Mouse (Mus musculus) ES-CJ7 (cell line): ENCODE results near the gene Pik3c2g.
A peak's percentile ranks its signal among the peaks of the same experiment; 100 is the strongest.

ENCODE experiments used
- DNase-seq: peaks from one replicate; pipeline ENCODE4 v3.0.0; 2011; ENCODE audit warnings: low read depth, low spot score

The Pik3c2g gene

DNA sequence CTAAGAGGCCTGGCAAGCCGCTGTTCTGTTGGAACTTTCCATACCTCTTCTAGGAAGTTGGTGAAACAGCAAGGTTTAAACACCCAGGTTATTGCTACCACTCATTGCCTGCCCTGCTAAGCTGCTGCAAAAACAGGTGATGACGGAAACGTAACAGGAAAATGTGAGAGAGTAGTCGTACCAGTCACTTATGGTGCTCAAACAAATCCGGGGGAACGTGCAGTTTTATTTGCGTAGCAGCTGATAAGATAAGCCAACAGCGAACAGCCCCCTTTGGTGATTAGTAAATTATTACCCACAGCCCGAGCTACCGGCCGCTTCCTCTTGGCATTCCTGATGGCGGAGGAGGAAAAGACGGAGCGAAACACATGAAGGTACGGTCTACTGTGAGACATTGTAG lies at the start of gene Pik3c2g:
Gene Pik3c2g (plus strand): TSS at position 330 of the 400 bp plus-strand sequence.
- no peak for DNase-seq

DNA sequence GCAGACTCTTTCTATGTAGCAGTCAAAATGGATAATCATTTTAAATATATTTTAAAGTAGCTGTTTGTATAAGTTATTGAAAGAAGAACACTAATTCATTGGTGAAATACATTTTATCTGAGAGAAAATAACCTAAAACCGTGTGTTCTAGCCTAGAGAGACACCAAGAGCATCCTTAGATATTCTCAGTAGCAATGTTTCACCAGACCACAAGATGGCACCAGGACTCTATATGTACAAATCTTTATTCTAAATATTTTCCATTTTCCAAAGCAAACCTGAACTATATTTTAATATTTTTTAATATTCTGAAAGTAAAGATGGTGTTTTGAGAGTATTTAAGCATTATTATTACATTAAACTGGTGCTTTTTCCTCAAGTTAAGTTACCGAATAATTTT lies 48.6 kb upstream of the Pik3c2g start:
- no peak for DNase-seq

DNA sequence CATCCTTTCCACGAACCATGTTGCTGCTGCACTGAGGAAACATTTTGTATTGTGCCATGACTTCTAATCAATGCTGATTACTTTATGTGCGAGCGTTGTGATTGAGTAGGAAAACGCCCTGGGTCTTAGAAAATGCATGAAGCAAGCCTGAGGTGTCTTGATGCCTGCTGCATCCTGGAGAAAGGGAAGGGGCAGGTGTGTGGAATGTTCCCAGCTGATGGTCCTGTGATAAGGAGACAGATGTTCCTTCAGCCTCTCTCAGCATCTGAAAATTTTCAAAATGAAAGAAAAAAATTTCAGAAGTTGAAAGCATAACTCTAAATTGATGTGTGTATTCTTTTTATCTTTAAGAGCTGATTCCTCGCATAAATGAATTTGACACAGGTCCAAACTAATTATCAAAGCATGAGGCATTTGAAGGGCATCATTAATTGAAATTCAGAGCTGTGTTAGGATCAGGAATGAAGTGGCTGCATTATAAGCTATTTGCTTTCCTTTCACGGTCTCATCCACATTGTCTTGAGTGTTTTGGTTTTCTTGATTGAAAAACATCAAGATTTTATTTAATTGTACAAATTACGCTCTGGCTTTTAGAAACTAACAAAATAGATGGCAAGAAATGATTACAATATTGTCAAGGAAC lies 31.4 kb upstream of the Pik3c2g start:
- no peak for DNase-seq

DNA sequence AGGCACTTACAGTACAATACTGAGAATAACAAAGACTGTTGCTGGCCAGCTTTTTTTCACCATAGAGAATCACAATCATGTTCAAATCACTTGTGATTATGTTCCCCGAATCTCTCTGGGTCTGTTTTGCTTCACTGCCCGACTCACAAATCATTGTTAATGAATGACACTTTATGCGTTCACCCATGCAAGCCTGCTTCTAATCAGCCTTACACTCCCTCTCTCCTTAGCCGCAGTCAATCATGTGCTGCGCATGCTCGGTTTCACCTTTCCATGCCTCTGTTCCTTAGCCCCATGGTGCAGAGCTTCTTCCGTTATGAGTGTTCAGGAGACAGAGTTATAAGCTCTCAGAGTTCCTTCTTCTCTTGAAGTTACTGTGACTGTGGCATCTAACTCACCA lies 17.8 kb upstream of the Pik3c2g start:
- DNase-seq = no peak

- no peak for DNase-seq
These were observed 11.2 kb upstream of the Pik3c2g start for GRCm38 (mm10) chr6:139575854-139576253.

DNA sequence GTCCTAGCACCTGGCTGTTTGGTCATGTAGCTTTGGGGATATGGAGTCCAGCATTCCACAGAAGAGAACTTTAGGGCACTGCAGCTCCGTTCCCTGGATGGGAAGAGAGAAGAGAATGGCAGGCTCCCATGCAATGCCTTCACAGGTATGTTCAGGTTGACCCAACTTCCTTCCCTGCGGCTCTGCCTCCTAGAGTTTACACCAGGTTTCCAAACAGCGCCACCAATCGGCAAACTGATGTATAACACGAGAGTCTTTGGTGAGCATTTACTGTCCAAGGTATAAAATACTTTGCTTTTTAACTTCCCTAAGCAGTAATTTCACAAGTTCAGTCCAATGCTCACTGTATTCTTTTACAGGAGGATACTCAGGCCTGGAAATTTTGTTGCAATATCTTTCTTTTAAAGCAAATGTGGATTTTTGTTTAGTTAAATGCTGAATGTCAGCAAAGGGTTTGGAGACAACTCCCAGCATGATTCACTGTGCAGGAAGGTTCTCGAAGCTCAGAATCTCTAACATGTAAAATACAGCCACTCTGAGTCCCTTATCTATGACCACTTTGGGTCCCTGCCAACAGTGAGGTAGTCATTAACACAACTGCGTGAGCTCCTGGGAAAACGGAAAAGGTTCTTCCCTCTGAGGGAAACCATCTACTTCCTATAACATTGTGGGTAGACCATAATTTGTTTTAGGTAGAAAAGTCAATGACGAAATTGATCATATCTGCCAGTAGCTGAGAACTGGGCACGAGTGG lies 10.6 kb upstream of the Pik3c2g start:
- peak; percentile 66 for DNase-seq

GRCm38 (mm10) chr6:139577026-139577861 lies 9.8 kb upstream of the Pik3c2g start:
- DNase-seq = peak; percentile 58

GRCm38 (mm10) chr6:139587478-139587877 lies 457 bp downstream of the Pik3c2g start:
- DNase-seq = no peak

GRCm38 (mm10) chr6:139588409-139588808 lies 1.4 kb downstream of the Pik3c2g start:
- DNase-seq = no peak

DNA sequence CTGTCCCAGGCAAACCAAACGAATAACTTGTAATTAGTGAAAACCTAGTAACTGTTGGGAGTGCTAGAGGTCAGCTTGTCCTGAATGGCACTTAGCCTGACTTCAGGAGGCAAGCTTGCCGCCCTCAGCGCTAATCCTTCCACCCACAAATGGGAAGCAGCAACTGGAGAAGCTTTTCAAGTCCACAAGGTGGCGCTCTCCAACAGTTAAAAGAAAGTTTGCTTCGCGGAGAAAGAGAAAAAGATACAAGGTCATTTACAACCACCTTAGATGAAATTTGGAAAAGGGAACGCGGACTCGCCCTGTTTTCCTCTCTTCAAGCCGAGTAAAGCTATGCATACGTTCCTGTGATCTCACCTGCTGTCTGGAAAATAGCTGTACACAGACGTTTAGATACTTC lies 2.3 kb downstream of the Pik3c2g start:
- DNase-seq = peak; percentile 87

DNA sequence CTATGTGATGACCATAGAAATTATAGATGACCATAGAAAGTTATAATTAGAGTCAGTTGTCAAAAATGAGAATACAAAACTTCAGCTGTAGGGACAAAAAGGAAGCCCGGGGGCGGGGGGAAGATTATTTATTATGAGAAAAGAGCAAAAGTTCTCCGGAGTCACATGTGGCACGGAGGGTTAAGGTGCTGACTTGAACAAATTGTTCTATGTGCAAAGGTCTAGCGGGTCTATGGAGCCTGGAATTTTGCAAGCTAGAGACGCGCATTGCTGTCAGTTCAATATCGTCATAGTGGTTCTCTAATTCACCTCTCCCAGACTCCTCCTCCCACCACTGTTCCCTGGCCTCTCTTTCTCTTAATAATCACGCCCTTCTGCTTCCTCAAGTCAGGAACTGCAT lies 2.8 kb downstream of the Pik3c2g start:
- no peak for DNase-seq

DNA sequence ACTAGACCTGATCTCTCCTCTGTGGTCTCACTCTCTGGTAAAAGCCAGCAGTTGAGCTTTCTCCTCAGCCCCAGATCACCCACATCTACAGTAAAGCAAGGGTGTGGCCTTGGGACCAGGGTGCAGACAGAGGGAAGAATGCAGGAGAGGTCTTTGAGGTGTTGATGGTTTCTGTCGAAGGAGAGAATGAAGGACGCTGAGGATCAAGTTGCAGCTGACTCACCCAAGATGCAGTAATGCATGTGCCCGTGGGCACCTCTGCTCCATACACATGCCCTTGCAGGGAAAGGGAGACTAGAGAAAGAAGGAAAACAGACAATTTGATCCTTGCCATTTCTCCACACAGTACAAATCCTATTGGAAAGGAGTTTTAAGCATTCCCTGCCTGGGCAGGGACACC lies 5.1 kb downstream of the Pik3c2g start:
- DNase-seq = peak; percentile 41

- DNase-seq = peak; percentile 40
These were observed 9.4 kb downstream of the Pik3c2g start for GRCm38 (mm10) chr6:139596433-139596832.

DNA sequence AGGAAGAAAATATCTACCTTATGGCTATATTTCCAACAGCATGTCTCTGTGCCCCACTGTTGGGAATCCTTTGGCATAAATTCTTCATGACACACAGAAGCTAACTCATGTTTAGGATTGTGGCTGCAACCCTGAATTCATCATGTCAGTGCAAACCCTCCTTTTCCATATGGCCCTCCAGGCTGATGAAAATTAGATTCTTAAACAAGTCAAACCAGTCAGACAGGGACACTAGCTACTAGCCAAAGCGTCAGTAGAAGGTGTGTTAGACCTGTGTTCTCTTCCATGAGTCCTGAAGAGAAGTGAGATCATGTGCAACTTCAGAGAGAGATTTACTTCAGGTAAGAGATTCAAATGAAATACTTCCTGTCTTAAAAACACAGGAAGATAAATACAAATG lies 12.2 kb downstream of the Pik3c2g start:
- DNase-seq = no peak

DNA sequence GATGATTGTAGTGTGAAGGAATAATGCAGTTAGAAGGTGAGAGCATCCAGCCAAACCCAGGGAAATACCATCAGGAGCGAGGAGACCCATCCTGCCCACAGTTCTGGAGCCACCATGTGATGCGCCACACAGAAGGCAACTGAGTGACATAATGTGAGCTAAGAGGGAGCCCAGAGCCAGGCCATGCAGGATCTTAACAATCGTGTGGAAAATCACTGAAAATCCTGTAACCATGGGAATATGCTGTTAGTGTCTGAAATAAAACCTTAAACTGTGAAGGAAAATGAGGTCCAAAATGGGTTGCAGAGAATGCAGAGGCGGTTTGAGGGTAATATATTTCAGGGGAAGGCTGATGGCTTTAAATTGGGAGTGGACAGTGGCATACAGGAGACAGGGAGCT lies 31.8 kb downstream of the Pik3c2g start:
- DNase-seq = no peak

DNA sequence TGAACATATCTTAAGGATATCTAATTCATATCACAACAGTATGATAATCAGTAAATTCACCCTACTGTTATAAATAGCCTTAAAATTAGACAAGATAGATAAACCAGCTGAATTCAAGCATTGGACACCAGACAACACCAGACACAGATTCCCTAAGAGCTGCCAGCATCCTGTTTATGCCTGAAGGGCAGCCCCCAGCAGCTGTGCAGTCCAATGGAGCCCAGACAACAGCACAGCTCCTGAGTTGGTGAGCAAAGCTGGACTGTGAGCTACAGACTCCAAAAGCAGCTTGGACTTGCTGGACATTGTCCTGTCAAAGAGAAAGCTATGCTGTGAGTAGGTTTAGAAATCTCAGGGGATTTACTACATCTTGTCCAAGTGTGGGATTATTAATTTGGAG lies 37.7 kb downstream of the Pik3c2g start:
- no peak for DNase-seq

GRCm38 (mm10) chr6:139634561-139634960 lies 47.5 kb downstream of the Pik3c2g start:
- DNase-seq = peak; percentile 67

GRCm38 (mm10) chr6:139655399-139655798 lies 68.4 kb downstream of the Pik3c2g start:
- DNase-seq = peak; percentile 27

DNA sequence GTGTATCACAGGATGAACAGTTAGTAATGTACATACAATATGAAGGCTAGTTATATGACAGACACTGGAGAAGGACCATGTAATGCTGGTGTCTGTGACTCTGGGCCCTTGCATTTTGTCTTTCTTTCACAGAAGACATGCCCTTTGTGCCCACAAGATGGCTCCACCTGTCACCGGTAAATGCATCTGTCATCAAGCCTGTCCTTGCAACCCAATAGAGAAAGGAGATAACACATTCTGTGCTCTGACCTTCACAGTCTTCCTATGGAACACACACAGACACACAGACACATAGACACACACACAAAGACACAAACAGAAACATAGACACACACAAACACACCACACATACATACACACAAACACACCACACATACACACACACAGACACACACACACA lies 75.4 kb downstream of the Pik3c2g start:
- peak; percentile 65 for DNase-seq

GRCm38 (mm10) chr6:139718416-139718984 lies 131.5 kb downstream of the Pik3c2g start:
- no peak for DNase-seq

DNA sequence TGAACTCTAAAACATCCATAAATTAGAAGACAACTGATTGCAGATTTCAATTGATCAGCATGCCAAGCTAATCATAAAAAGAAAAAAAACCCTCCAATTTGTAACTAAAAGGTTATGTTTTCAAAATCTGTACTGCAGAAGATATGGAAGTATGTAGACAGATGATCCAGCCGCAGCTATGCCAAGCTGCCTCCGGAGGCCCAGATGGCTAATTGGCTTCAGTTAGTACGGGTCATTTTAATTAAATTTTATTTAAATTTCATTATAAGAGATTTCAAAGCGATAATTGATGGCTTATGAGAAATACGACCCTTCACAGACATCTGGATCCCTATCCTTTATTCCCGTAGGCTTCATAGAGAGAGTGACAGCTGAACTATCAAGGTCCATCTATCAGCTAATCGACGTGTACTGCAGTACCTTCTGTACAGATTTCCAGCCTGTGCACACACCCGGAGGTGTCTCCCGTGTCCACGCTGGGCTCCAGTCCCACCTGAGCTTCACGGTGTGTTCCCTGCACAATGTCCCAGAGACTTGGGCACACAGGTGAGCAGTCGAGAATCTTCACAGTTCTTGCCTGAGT lies 132.7 kb downstream of the Pik3c2g start:
- no peak for DNase-seq
